Mouse (Mus musculus) ES-Bruce4 (cell line): ENCODE results near the gene Zfp592. TPM values are rescaled to one million over a fixed set of nuclear protein-coding genes. Genes with fewer than 3 reads are reported as not detected.

Experiments used
- H3K27ac ChIP-seq: 2 replicates; pipeline ENCODE4 v1.5.1; 2012; ENCODE audit warnings: low read length, inconsistent platforms; ENCODE audit not compliant: insufficient read depth
- H3K27me3 ChIP-seq: 2 replicates; pipeline ENCODE4 v1.6.1; 2012; ENCODE audit warnings: mild to moderate bottlenecking, low read length, inconsistent platforms; ENCODE audit not compliant: control insufficient read depth, poor library complexity, insufficient read depth, severe bottlenecking
- H3K36me3 ChIP-seq: 2 replicates; pipeline ENCODE4 v1.6.1; 2012; ENCODE audit warnings: inconsistent platforms, mild to moderate bottlenecking, low read length, moderate library complexity; ENCODE audit not compliant: control insufficient read depth, poor library complexity, insufficient read depth, severe bottlenecking
- H3K4me1 ChIP-seq: one replicate; pipeline ENCODE4 v1.8.1; 2011; ENCODE audit warnings: low read length; ENCODE audit not compliant: control insufficient read depth, insufficient read depth
- H3K4me3 ChIP-seq: 2 replicates; pipeline ENCODE4 v1.5.1; 2011; ENCODE audit warnings: low read depth, mild to moderate bottlenecking, low read length
- H3K9ac ChIP-seq: 2 replicates; pipeline ENCODE4 v1.6.1; 2012; ENCODE audit warnings: low read depth, mild to moderate bottlenecking, inconsistent platforms; ENCODE audit not compliant: poor library complexity, severe bottlenecking
- H3K9me3 ChIP-seq: replicated peaks from 2 replicates; pipeline ENCODE4 v1.6.1; 2012; ENCODE audit warnings: mild to moderate bottlenecking, low read length, inconsistent platforms; ENCODE audit not compliant: control insufficient read depth, poor library complexity, insufficient read depth, severe bottlenecking
- CTCF ChIP-seq: IDR thresholded peaks from one replicate; pipeline ENCODE4 v1.8.1; 2011; ENCODE audit warnings: low read depth, low read length
- EP300 ChIP-seq: IDR thresholded peaks from 2 replicates; pipeline ENCODE4 v1.6.1; 2011; ENCODE audit warnings: low read depth, low read length; ENCODE audit not compliant: insufficient read depth
- POLR2A ChIP-seq: IDR thresholded peaks from one replicate; pipeline ENCODE4 v1.8.1; 2011; ENCODE audit warnings: low read length; ENCODE audit not compliant: insufficient read depth
- polyA plus RNA-seq: library from polyadenylated mRNA; stranded (reverse); fragments of >200 nt; gene quantifications from 2 replicates; pipeline ENCODE4 v1.2.4, GENCODE M21; 2011; ENCODE audit warnings: low read depth; ENCODE audit not compliant: missing spikeins, insufficient read depth, insufficient read length

Gene Zfp592
- polyA plus RNA-seq, 1 experiment = 16.8 TPM

DNA sequence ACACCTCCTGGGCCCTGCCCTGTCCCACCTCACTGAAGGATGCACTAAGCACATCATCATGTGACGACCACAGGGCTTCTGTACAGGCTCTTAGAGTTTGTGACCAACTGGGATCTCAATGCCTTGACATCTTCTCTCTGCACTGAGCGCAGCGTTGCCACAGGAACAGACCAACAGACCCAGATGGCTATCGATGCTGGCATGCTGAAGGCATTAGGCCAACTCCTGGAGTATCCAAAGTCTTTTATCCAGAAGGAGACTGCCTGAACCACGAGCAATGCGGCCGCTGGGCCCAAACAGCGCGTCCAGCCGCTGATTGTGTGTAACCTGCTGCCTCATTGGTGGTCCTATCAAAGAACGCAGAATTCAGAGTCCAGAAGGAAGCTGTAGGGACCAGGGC lies 12.9 kb upstream of the Zfp592 start:
- no peaks in the 10 kb centered on the region for H3K4me1 ChIP-seq
- H3K36me3 ChIP-seq = no peaks in the 10 kb centered on the region
- no peaks in the 10 kb centered on the region for H3K27me3 ChIP-seq
- no peaks in the 10 kb centered on the region for H3K9me3 ChIP-seq
- H3K27ac ChIP-seq = no peak overlapping the region
- no peak overlapping the region for H3K9ac ChIP-seq
- TF ChIP-seq EP300 (no peak), CTCF (no peak), POLR2A (no peak)
- H3K4me3 ChIP-seq = no peak overlapping the region

DNA sequence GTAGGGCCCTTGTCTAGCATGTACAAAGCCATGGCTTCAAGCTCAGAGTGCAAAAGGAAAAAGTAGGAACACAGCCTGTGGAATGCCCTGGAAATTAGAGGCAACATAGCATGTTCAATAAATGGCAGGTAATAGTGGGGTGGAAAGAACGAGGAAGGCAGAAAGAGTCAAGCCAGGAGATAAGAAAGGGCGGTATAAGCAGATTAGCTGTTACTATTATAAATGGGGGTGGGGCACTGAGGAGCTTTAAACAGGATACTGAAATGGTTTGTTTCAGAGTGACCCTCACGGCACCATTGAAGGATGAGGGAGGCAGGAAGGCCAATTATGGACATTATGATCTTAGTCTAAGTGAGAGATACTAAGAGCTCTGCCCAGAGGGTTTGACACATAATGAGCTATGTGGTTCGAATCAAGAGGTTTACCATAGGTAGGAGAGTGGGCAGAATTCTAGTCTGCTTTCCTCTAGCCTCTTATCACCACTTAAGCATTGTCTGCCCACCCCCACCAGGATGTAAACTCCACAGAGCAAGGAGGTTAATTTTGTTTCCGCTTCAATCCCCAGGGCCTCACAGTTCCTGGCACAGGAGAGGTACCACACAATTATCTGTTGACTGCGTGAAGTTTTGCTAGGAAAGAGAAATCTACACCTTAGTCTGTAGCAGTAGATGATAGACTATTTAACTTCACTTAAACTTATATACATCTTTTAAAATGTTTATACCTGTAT lies 6.9 kb upstream of the Zfp592 start:
- Histone ChIP-seq H3K27ac (no peak overlapping the region), H3K27me3 (no peaks in the 10 kb centered on the region), H3K9me3 (no peaks in the 10 kb centered on the region), H3K4me1 (no peaks in the 10 kb centered on the region), H3K36me3 (no peaks in the 10 kb centered on the region), H3K9ac (no peak overlapping the region), H3K4me3 (no peak overlapping the region)
- TF ChIP-seq POLR2A (no peak), CTCF (no peak), EP300 (no peak)

DNA sequence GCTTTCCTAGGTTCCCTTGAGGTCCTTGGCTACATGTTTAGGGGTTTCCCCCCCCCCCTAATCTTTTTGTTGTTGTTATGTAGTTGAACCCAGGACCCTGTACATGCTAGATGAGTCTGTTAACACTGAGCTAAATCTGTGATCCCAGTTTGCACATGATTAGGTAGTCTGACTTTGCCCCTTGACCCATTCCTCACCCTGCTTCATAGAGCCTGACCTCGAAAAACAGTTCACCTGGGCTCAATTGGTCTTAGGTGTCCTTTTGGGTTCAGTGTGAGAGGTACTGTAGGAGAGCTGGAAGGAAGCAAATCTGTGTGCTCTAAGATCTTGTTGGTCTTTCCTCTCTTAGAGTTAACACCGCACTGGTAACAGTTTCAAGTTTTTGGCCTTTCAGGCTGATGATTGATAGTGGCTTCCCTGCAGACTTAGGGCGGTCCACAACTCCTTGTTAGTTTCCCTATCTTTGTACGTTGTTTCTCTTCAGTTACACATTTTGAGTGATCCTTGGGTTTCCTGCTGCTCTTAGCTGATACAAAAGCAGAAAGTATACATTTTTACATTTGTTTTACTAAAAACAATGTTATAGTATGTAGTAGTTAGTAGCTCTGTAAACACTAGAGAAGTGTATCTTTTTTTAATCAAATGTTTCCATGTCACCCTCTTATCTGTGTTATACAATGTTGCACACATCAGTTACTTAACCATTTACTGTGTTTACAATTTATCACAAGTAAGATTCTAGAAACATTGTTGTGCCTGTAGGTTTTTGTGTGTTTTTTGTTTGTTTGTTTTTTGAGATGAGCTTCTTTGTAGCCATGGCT lies 5.5 kb upstream of the Zfp592 start:
- Histone ChIP-seq H3K27ac (no peak overlapping the region), H3K9me3 (no peaks in the 10 kb centered on the region), H3K36me3 (no peaks in the 10 kb centered on the region), H3K4me1 (no peaks in the 10 kb centered on the region), H3K27me3 (no peaks in the 10 kb centered on the region), H3K9ac (no peak overlapping the region), H3K4me3 (no peak overlapping the region)
- TF ChIP-seq CTCF (no peak), EP300 (no peak), POLR2A (no peak)

DNA sequence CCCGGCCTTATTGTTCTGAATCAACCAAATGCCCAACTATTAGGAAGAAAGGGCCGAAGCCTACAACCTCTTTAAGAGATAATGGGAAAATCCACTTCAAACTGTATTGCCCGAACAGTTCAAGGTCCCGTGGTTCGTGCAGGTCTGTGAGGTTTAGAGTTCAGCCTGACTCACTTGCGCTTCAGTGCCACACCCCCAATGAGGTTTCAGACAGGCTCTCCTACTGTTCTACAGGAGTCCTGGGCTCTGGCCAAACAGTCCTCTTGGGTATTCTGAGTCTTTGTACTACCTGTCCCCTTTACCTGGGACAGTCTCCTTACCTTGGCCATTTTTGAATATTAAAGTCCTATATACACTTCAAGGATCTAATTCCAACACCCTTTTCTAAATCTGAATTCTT lies 3.2 kb upstream of the Zfp592 start:
- TF ChIP-seq CTCF = no peak
- no peak for TF ChIP-seq POLR2A
- no peak for TF ChIP-seq EP300
- no peak overlapping the region for H3K27ac ChIP-seq
- H3K9me3 ChIP-seq = no peaks in the 10 kb centered on the region
- H3K4me1 ChIP-seq = no peaks in the 10 kb centered on the region
- no peak overlapping the region for H3K4me3 ChIP-seq
- H3K9ac ChIP-seq = no peak overlapping the region
- H3K27me3 ChIP-seq = no peaks in the 10 kb centered on the region
- no peaks in the 10 kb centered on the region for H3K36me3 ChIP-seq

DNA sequence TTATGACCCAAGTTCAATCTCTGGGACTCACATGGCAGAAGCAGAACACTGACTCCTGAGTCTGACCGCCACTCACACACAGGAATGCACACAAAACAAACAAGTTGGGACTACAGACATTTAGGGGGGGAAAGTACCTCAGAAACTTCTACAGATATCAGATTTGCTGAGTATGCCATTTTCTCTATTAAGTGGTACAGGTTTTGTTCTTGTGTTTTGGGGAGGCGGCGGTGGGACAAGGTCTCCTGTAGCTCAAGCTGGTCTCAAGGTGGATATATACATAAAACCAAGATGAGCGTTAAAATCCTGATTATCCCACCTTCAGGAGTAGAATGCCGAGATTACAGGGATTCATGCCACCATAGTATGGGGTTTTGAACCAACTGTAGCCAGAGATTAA lies 1.9 kb upstream of the Zfp592 start:
- H3K4me3 ChIP-seq = no peak overlapping the region
- H3K27ac ChIP-seq = no peak overlapping the region
- H3K27me3 ChIP-seq = no peaks in the 10 kb centered on the region
- peak overlapping the region; percentile 61; the same call in 1 of the 2 replicates for H3K9ac ChIP-seq
- H3K36me3 ChIP-seq = no peaks in the 10 kb centered on the region
- no peaks in the 10 kb centered on the region for H3K9me3 ChIP-seq
- TF ChIP-seq POLR2A = no peak
- TF ChIP-seq CTCF = no peak
- TF ChIP-seq EP300 = no peak
- no peaks in the 10 kb centered on the region for H3K4me1 ChIP-seq

DNA sequence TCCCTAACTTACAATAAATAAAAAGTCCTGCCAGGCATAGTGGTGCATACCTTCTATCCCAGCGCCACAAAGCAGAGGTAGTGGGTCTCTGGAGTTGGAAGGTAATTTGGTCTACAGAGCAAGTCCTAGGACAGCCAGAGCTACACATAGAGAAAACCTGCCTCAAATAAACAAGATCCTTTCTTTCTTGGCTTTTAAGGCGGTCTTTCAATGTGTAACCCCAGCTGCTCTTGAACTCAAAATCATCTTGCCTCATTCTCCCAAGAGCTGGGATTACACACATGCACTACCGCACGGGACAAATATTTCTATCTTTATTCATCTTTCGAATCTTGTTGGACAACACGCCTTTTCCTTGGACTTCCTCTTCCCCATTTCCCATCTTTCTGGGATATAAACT lies 1.4 kb upstream of the Zfp592 start:
- Histone ChIP-seq H3K4me3 (no peak overlapping the region), H3K27ac (no peak overlapping the region), H3K27me3 (no peaks in the 10 kb centered on the region), H3K4me1 (no peaks in the 10 kb centered on the region), H3K9ac (peak overlapping the region; percentile 61), H3K9me3 (no peaks in the 10 kb centered on the region), H3K36me3 (no peaks in the 10 kb centered on the region)
- TF ChIP-seq EP300 (no peak), CTCF (no peak), POLR2A (no peak)
